Mouse (Mus musculus): ENCODE data around the gene Casz1. TPM values are rescaled to one million over a fixed set of nuclear protein-coding genes. Genes with fewer than 3 reads are reported as not detected.

Casz1 gene
- polyA plus RNA-seq, 1 experiment from 2014 or later = 9.4 TPM

- H3K27me3 ChIP-seq (ENCODE audit: control insufficient read depth, insufficient read depth, low read length) = no peaks in the 10 kb centered on the region
- H3K27ac ChIP-seq (replicated peaks) = no peak overlapping the region; the same call in 1 of the 2 replicates
- 0 out of 2 replicates have a peak, but pooled peaks cover 3% of the 10 kb centered on the region for H3K4me1 ChIP-seq (replicated peaks; ENCODE audit: control insufficient read depth, insufficient read depth)
- 46% methylated on average over 5 of the region's 5 CpGs for WGBS
- H3K9me3 ChIP-seq (ENCODE audit: control insufficient read depth, low read length) = no peaks in the 10 kb centered on the region
- 0 out of 2 replicates have a peak, but pooled peaks cover 3% of the 10 kb centered on the region for H3K36me3 ChIP-seq (ENCODE audit: control insufficient read depth, insufficient read depth, low read length)
- no peak overlapping the region for H3K4me3 ChIP-seq (ENCODE audit: low read depth, low read length)
- no peak for ATAC-seq (ENCODE audit: low FRiP score, low TSS enrichment)
- no peak overlapping the region for H3K4me2 ChIP-seq (replicated peaks; ENCODE audit: low read depth)
- DNase-seq (ENCODE audit: low spot score) = no peak
- no peak overlapping the region for H3K9ac ChIP-seq (ENCODE audit: low read length)
- no peak for TF ChIP-seq CTCF (IDR thresholded peaks at IDR 0.05; ENCODE audit: low read depth)
- no peak for TF ChIP-seq EP300 (optimal IDR thresholded peaks at IDR 0.05)
These were observed 165.4 kb downstream of the Casz1 start for GRCm38 (mm10) chr4:148969610-148970009.

- no peaks in the 10 kb centered on the region for H3K9me3 ChIP-seq (ENCODE audit: control insufficient read depth, low read length)
These were observed 166.5 kb downstream of the Casz1 start for GRCm38 (mm10) chr4:148970742-148971141.

GRCm38 (mm10) chr4:148971613-148972242 lies 167.5 kb downstream of the Casz1 start:
- Histone ChIP-seq H3K27me3 (ENCODE audit: control insufficient read depth, insufficient read depth, low read length) (no peaks in the 10 kb centered on the region), H3K4me3 (ENCODE audit: low read depth, low read length) (no peak overlapping the region), H3K9ac (ENCODE audit: low read length) (no peak overlapping the region), H3K4me1 (replicated peaks; ENCODE audit: control insufficient read depth, insufficient read depth) (0 out of 2 replicates have a peak, but pooled peaks cover 3% of the 10 kb centered on the region), H3K36me3 (ENCODE audit: control insufficient read depth, insufficient read depth, low read length) (no peaks in the 10 kb centered on the region), H3K27ac (replicated peaks) (no peak overlapping the region), H3K9me3 (ENCODE audit: control insufficient read depth, low read length) (no peaks in the 10 kb centered on the region), H3K4me2 (replicated peaks; ENCODE audit: low read depth) (no peak overlapping the region)
- DNase-seq (ENCODE audit: low spot score) = no peak
- WGBS = 41% methylated on average over 3 of the region's 3 CpGs
- peak; percentile 53; the same call in 1 of the 2 replicates for ATAC-seq (ENCODE audit: low FRiP score, low TSS enrichment)
- TF ChIP-seq EP300 (optimal IDR thresholded peaks at IDR 0.05) = no peak
- no peak for TF ChIP-seq CTCF (IDR thresholded peaks at IDR 0.05; ENCODE audit: low read depth)

More at GRCm38 (mm10) chr4:148970742-148971141, 166.5 kb downstream of the Casz1 start:
- Histone ChIP-seq H3K4me2 (replicated peaks; ENCODE audit: low read depth) (no peak overlapping the region), H3K4me1 (replicated peaks; ENCODE audit: control insufficient read depth, insufficient read depth) (0 out of 2 replicates have a peak, but pooled peaks cover 3% of the 10 kb centered on the region), H3K9ac (ENCODE audit: low read length) (no peak overlapping the region), H3K4me3 (ENCODE audit: low read depth, low read length) (no peak overlapping the region), H3K27me3 (ENCODE audit: control insufficient read depth, insufficient read depth, low read length) (no peaks in the 10 kb centered on the region), H3K27ac (replicated peaks) (peak overlapping the region; percentile 31; the same call in 1 of the 2 replicates), H3K36me3 (ENCODE audit: control insufficient read depth, insufficient read depth, low read length) (0 out of 2 replicates have a peak, but pooled peaks cover 2% of the 10 kb centered on the region)
- TF ChIP-seq CTCF (IDR thresholded peaks at IDR 0.05; ENCODE audit: low read depth) (no peak), EP300 (optimal IDR thresholded peaks at IDR 0.05) (no peak)
- ATAC-seq (ENCODE audit: low FRiP score, low TSS enrichment) (no peak), DNase-seq (ENCODE audit: low spot score) (no peak)
- WGBS = 87% methylated on average over 4 of the region's 4 CpGs

- H3K36me3 ChIP-seq (ENCODE audit: control insufficient read depth, insufficient read depth, low read length) = no peaks in the 10 kb centered on the region
- no peaks in the 10 kb centered on the region for H3K9me3 ChIP-seq (ENCODE audit: control insufficient read depth, low read length)
- TF ChIP-seq CTCF (IDR thresholded peaks at IDR 0.05; ENCODE audit: low read depth) (no peak), EP300 (optimal IDR thresholded peaks at IDR 0.05) (no peak)
- ATAC-seq (ENCODE audit: low FRiP score, low TSS enrichment) (no peak), DNase-seq (ENCODE audit: low spot score) (no peak)
- no peak overlapping the region for H3K4me3 ChIP-seq (ENCODE audit: low read depth, low read length)
- no peak overlapping the region for H3K9ac ChIP-seq (ENCODE audit: low read length)
- 93% methylated on average over 14 of the region's 14 CpGs for WGBS
- H3K27me3 ChIP-seq (ENCODE audit: control insufficient read depth, insufficient read depth, low read length) = no peaks in the 10 kb centered on the region
- H3K4me1 ChIP-seq (replicated peaks; ENCODE audit: control insufficient read depth, insufficient read depth) = 0 out of 2 replicates have a peak, but pooled peaks cover 3% of the 10 kb centered on the region
- no peak overlapping the region for H3K4me2 ChIP-seq (replicated peaks; ENCODE audit: low read depth)
- H3K27ac ChIP-seq (replicated peaks) = no peak overlapping the region
These were observed 168.5 kb downstream of the Casz1 start for GRCm38 (mm10) chr4:148972707-148973106.

- H3K4me1 ChIP-seq (replicated peaks; ENCODE audit: control insufficient read depth, insufficient read depth) = 0 out of 2 replicates have a peak, but pooled peaks cover 3% of the 10 kb centered on the region
- no peak overlapping the region for H3K4me3 ChIP-seq (ENCODE audit: low read depth, low read length)
- TF ChIP-seq CTCF (IDR thresholded peaks at IDR 0.05; ENCODE audit: low read depth) = no peak
- no peak for TF ChIP-seq EP300 (optimal IDR thresholded peaks at IDR 0.05)
- no peaks in the 10 kb centered on the region for H3K9me3 ChIP-seq (ENCODE audit: control insufficient read depth, low read length)
- H3K27ac ChIP-seq (replicated peaks) = no peak overlapping the region
- ATAC-seq (ENCODE audit: low FRiP score, low TSS enrichment) = no peak
- H3K9ac ChIP-seq (ENCODE audit: low read length) = no peak overlapping the region
- H3K36me3 ChIP-seq (ENCODE audit: control insufficient read depth, insufficient read depth, low read length) = no peaks in the 10 kb centered on the region
- H3K27me3 ChIP-seq (ENCODE audit: control insufficient read depth, insufficient read depth, low read length) = no peaks in the 10 kb centered on the region
- DNase-seq (ENCODE audit: low spot score) = no peak
- 86% methylated on average over 14 of the region's 14 CpGs for WGBS
- no peak overlapping the region for H3K4me2 ChIP-seq (replicated peaks; ENCODE audit: low read depth)
These were observed 169.2 kb downstream of the Casz1 start for GRCm38 (mm10) chr4:148973387-148973786.

- H3K27ac ChIP-seq (replicated peaks) = no peak overlapping the region
- no peak overlapping the region for H3K4me2 ChIP-seq (replicated peaks; ENCODE audit: low read depth)
- H3K4me1 ChIP-seq (replicated peaks; ENCODE audit: control insufficient read depth, insufficient read depth) = 0 out of 2 replicates have a peak, but pooled peaks cover 3% of the 10 kb centered on the region
- H3K9me3 ChIP-seq (ENCODE audit: control insufficient read depth, low read length) = no peaks in the 10 kb centered on the region
- ATAC-seq (ENCODE audit: low FRiP score, low TSS enrichment) = no peak
- H3K9ac ChIP-seq (ENCODE audit: low read length) = no peak overlapping the region
- DNase-seq (ENCODE audit: low spot score) = no peak
- H3K4me3 ChIP-seq (ENCODE audit: low read depth, low read length) = no peak overlapping the region
- 57% methylated on average over 7 of the region's 7 CpGs for whole genome bisulfite sequencing
- TF ChIP-seq CTCF (IDR thresholded peaks at IDR 0.05; ENCODE audit: low read depth) = no peak
- TF ChIP-seq EP300 (optimal IDR thresholded peaks at IDR 0.05) = no peak
- no peaks in the 10 kb centered on the region for H3K27me3 ChIP-seq (ENCODE audit: control insufficient read depth, insufficient read depth, low read length)
- H3K36me3 ChIP-seq (ENCODE audit: control insufficient read depth, insufficient read depth, low read length) = no peaks in the 10 kb centered on the region
These were observed 170.6 kb downstream of the Casz1 start for GRCm38 (mm10) chr4:148974833-148975232.
